Mouse (Mus musculus): ENCODE data around the gene Hirip3.

DNA sequence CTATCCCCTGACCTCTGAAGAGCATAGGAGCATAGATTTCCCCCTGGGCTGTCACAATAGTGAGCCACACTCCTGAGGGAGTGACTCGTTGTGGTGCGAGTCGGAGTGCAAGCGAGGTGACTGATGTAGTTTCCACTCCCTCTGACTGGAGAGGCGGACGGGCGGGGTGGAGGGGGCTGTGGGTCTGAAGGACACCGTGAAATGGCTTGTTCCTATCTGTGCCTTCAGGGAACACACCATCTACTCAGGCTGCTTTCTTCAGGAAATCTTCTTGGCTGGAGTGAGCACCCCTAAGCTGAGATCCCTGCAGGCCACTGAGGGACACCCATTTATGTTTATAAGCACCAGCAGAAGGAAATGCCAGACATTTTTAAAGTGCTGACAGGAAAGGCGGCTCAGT lies 39.0 kb upstream of the Hirip3 start:
- no peak for TF ChIP-seq CTCF (IDR thresholded peaks at IDR 0.05)
- TF ChIP-seq POLR2A (IDR thresholded peaks at IDR 0.05; ENCODE audit: insufficient read depth, low read depth, low read length), result peak; percentile 42
